Mouse (Mus musculus): Measurements from ENCODE around the gene Sap25.

The Sap25 gene

GRCm38 (mm10) chr5:137684294-137685123 lies 43.4 kb downstream of the Sap25 start, which contains the start of gene Agfg2:
TSS of gene Agfg2 (minus strand) at chr5:137684726.
- in situ Hi-C loops (cut with MboI; ENCODE audit: low pct_unique_long_range_greater_than_20kb in 1 of 2, low sequenced_read_pairs in 2 of 2, unreplicated experiment in 1 of 2) = no loop called here

- in situ Hi-C loops (cut with MboI; ENCODE audit: low pct_unique_long_range_greater_than_20kb in 1 of 2, low sequenced_read_pairs in 2 of 2, unreplicated experiment in 1 of 2) = no loop called here
These were observed 44.5 kb downstream of the Sap25 start for GRCm38 (mm10) chr5:137685653-137686052.

- in situ Hi-C loops (cut with MboI; ENCODE audit: low pct_unique_long_range_greater_than_20kb in 1 of 2, low sequenced_read_pairs in 2 of 2, unreplicated experiment in 1 of 2) = no loop called here
These were observed 45.1 kb downstream of the Sap25 start for GRCm38 (mm10) chr5:137686127-137686790.

GRCm38 (mm10) chr5:137689974-137690373 lies 48.8 kb downstream of the Sap25 start:
- in situ Hi-C loops (cut with MboI; ENCODE audit: low pct_unique_long_range_greater_than_20kb in 1 of 2, low sequenced_read_pairs in 2 of 2, unreplicated experiment in 1 of 2) = no loop called here

- in situ Hi-C loops (cut with MboI; ENCODE audit: low pct_unique_long_range_greater_than_20kb in 1 of 2, low sequenced_read_pairs in 2 of 2, unreplicated experiment in 1 of 2) = no loop called here
These were observed 49.4 kb downstream of the Sap25 start for GRCm38 (mm10) chr5:137690531-137690930.

- in situ Hi-C loops (cut with MboI; ENCODE audit: low pct_unique_long_range_greater_than_20kb in 1 of 2, low sequenced_read_pairs in 2 of 2, unreplicated experiment in 1 of 2) = no loop called here
These were observed 50.7 kb downstream of the Sap25 start for GRCm38 (mm10) chr5:137691881-137692280.
